In genomic region chr16:9303134-9303533, GRCm38 (mm10) we compare ENCODE assay signal across 16 mouse cellular contexts.
"Had no signal": no experiment of that assay in that cellular context is flagged by ENCODE, and none has a peak within 500 bp of the region (broad histone marks: within the 10 kb centered on the region; RNA-seq: fewer than 3 reads in every experiment).

No protein-coding gene starts in this region.

- H3K27me3 ChIP-seq: neural tube, embryonic 13.5 days; neural tube, embryonic 15.5 days; stomach, embryonic 15.5 days had no signal

- DNase-seq: retina, postnatal 1 day; right cerebral cortex, adult 18-20 months; right cerebral cortex, postnatal 14 days; right cerebral cortex, postnatal 25 days; right cerebral cortex, postnatal 4 days; spleen, adult 18-20 months; thymus, adult 18-20 months; thymus, adult 2 months; thymus, postnatal 14 days; thymus, postnatal 25 days; thymus, postnatal 36 days; thymus, postnatal 4 days had no signal

- H3K4me3 ChIP-seq: neural tube, embryonic 13.5 days; neural tube, embryonic 15.5 days; stomach, embryonic 15.5 days had no signal

- H3K9me3 ChIP-seq: neural tube, embryonic 13.5 days; neural tube, embryonic 15.5 days; stomach, embryonic 15.5 days had no signal

- H3K9ac ChIP-seq: neural tube, embryonic 13.5 days; neural tube, embryonic 15.5 days; stomach, embryonic 15.5 days had no signal

- H3K4me2 ChIP-seq: neural tube, embryonic 13.5 days; neural tube, embryonic 15.5 days; stomach, embryonic 15.5 days had no signal

- H3K4me1 ChIP-seq: neural tube, embryonic 13.5 days; neural tube, embryonic 15.5 days; stomach, embryonic 15.5 days had no signal

- H3K36me3 ChIP-seq: neural tube, embryonic 13.5 days; neural tube, embryonic 15.5 days; stomach, embryonic 15.5 days had no signal

- H3K27ac ChIP-seq: neural tube, embryonic 13.5 days; neural tube, embryonic 15.5 days; stomach, embryonic 15.5 days; stomach, postnatal 0 days had no signal
